Mouse (Mus musculus): ENCODE data around the gene Ccdc113.

DNA sequence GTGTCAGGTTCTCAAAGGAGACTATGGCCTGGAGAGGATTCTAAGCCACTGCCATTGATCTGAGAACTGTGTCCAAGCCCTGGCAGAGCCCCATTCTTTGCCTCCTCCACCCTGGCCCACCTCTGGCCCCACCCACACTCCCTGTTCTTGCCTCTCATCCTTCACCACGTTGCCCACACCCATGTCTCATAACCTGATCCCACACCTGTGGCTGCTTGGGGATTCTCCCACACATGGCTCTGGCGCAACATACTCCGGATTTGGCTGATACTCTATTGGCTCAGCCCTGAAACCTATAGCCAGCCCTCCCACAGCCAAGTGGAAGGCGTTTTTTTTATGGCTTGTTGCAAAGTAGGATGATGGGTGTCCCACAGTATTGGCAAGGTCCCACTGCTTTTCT, 41.8 kb upstream of the Ccdc113 start:
- no peak for TF ChIP-seq CTCF (IDR thresholded peaks at IDR 0.05; ENCODE audit: low read depth, low read length)
- no peak for TF ChIP-seq POLR2A (IDR thresholded peaks at IDR 0.05; ENCODE audit: borderline replicate concordance, low read depth, low read length)
